Mouse (Mus musculus) MEL (cell line): ENCODE data around the gene Myom1. TPM values are rescaled to one million over a fixed set of nuclear protein-coding genes. Genes with fewer than 3 reads are reported as not detected.

Experiments
- DNase-seq: peaks from one replicate; pipeline ENCODE4 v3.0.0; 2011; ENCODE audit warnings: low read depth, low spot score
- H3K27ac ChIP-seq: 2 replicates; pipeline ENCODE4 v1.5.1; 2012; ENCODE audit warnings: low read depth, mild to moderate bottlenecking, control low read depth, low read length, moderate library complexity; ENCODE audit not compliant: control insufficient read depth
- H3K27me3 ChIP-seq, 2 experiments: fragments of 150-350 bp in 1 of 2; sonication (generic) in 1 of 2; 2 replicates each; pipeline ENCODE4 v1.6.1; 2012; ENCODE audit warnings: low read length in 2 of 2, mild to moderate bottlenecking in 2 of 2, improper control_type of control experiment in 1 of 2, moderate library complexity in 1 of 2; ENCODE audit not compliant: insufficient read depth in 2 of 2, control insufficient read depth in 1 of 2
- H3K36me3 ChIP-seq, 2 experiments: 2 replicates each; pipeline ENCODE4 v1.6.1; 2012 to 2014; ENCODE audit warnings: low read length in 2 of 2, improper control_type of control experiment in 1 of 2, inconsistent platforms in 1 of 2, mild to moderate bottlenecking in 1 of 2; ENCODE audit not compliant: insufficient read depth in 2 of 2, control insufficient read depth in 1 of 2
- H3K4me1 ChIP-seq, 2 experiments: fragments of 150-350 bp in 1 of 2; sonication (generic) in 1 of 2; 2 replicates each; pipeline ENCODE4 v1.6.1; 2012; ENCODE audit warnings: low read length in 2 of 2, improper control_type of control experiment in 1 of 2, mild to moderate bottlenecking in 1 of 2; ENCODE audit not compliant: insufficient read depth in 2 of 2, control insufficient read depth in 1 of 2
- H3K4me3 ChIP-seq, 2 experiments: fragments of 150-350 bp in 1 of 2; sonication (generic) in 1 of 2; 2 replicates each; pipeline ENCODE4 v1.5.1; 2012; ENCODE audit warnings: low read depth in 2 of 2, low read length in 2 of 2, mild to moderate bottlenecking in 2 of 2, moderate library complexity in 2 of 2, control low read depth in 1 of 2, improper control_type of control experiment in 1 of 2; ENCODE audit not compliant: control insufficient read depth in 1 of 2, insufficient read depth in 1 of 2
- H3K79me2 ChIP-seq: 2 replicates; pipeline ENCODE4 v1.6.1; 2012; ENCODE audit warnings: mild to moderate bottlenecking, low read length, moderate library complexity; ENCODE audit not compliant: control insufficient read depth, poor library complexity, insufficient read depth
- H3K9ac ChIP-seq: 2 replicates; pipeline ENCODE4 v1.6.1; 2012; ENCODE audit warnings: low read depth, mild to moderate bottlenecking, control low read depth, low read length, moderate library complexity; ENCODE audit not compliant: control insufficient read depth, poor library complexity, severe bottlenecking
- H3K9me3 ChIP-seq: fragments of 150-350 bp; sonication (generic); replicated peaks from 2 replicates; pipeline ENCODE4 v1.6.1; 2012; ENCODE audit warnings: mild to moderate bottlenecking, low read length, improper control_type of control experiment, moderate library complexity; ENCODE audit not compliant: insufficient read depth
- CTCF ChIP-seq, 3 experiments: IDR thresholded peaks in 2 of 3; conservative IDR thresholded peaks in 1 of 3; 2 replicates each; pipeline ENCODE4 v1.5.1; 2011 to 2012; ENCODE audit warnings: low read length in 3 of 3, low read depth in 2 of 3, mild to moderate bottlenecking in 2 of 3, improper control_type of control experiment in 1 of 3, inconsistent platforms in 1 of 3, mixed read lengths in 1 of 3, moderate library complexity in 1 of 3; ENCODE audit not compliant: control insufficient read depth in 1 of 3, insufficient read depth in 1 of 3, poor library complexity in 1 of 3, severe bottlenecking in 1 of 3
- E2F4 ChIP-seq: IDR thresholded peaks from 2 replicates; pipeline ENCODE4 v1.6.1; 2011; ENCODE audit warnings: low read depth, low read length, improper control_type of control experiment, borderline replicate concordance
- GABPA ChIP-seq: IDR thresholded peaks from 2 replicates; pipeline ENCODE4 v1.6.1; 2012; ENCODE audit warnings: low read depth, mild to moderate bottlenecking, inconsistent platforms, low read length, improper control_type of control experiment, moderate library complexity
- MAFK ChIP-seq: IDR thresholded peaks from 2 replicates; pipeline ENCODE4 v1.6.1; 2011; ENCODE audit warnings: low read depth, mild to moderate bottlenecking, low read length, improper control_type of control experiment, borderline replicate concordance
- MAX ChIP-seq: IDR thresholded peaks from 2 replicates; pipeline ENCODE4 v1.6.1; 2011; ENCODE audit warnings: low read length, improper control_type of control experiment
- POLR2A ChIP-seq, 2 experiments: IDR thresholded peaks; 2 replicates each; pipeline ENCODE4 v1.6.1; 2011 to 2012; ENCODE audit warnings: low read length in 2 of 2, mild to moderate bottlenecking in 2 of 2, control low read depth in 1 of 2, improper control_type of control experiment in 1 of 2, low read depth in 1 of 2, moderate library complexity in 1 of 2; ENCODE audit not compliant: control insufficient read depth in 1 of 2, insufficient read depth in 1 of 2, poor library complexity in 1 of 2
- POLR2AphosphoS2 ChIP-seq: IDR thresholded peaks from 2 replicates; pipeline ENCODE4 v1.6.1; 2011; ENCODE audit warnings: low read length, improper control_type of control experiment
- RCOR1 ChIP-seq: IDR thresholded peaks from 2 replicates; pipeline ENCODE4 v1.6.1; 2012; ENCODE audit warnings: low read depth, mild to moderate bottlenecking, inconsistent platforms, low read length, improper control_type of control experiment
- SMC3 ChIP-seq: IDR thresholded peaks from 2 replicates; pipeline ENCODE4 v1.6.1; 2011; ENCODE audit warnings: low read depth, low read length, improper control_type of control experiment
- USF1 ChIP-seq: IDR thresholded peaks from 2 replicates; pipeline ENCODE4 v1.6.1; 2014; ENCODE audit warnings: low read depth, mild to moderate bottlenecking, inconsistent platforms, low read length, improper control_type of control experiment, moderate library complexity
- ZC3H11A ChIP-seq: IDR thresholded peaks from 2 replicates; pipeline ENCODE4 v1.6.1; 2012; ENCODE audit warnings: low read depth, mild to moderate bottlenecking, inconsistent platforms, low read length, improper control_type of control experiment
- ZMIZ1 ChIP-seq: IDR thresholded peaks from 2 replicates; pipeline ENCODE4 v1.6.1; 2012; ENCODE audit warnings: low read depth, mild to moderate bottlenecking, inconsistent platforms, low read length, improper control_type of control experiment, moderate library complexity
- polyA plus RNA-seq, 2 experiments: library from polyadenylated mRNA; stranded (reverse) in 1 of 2; unstranded in 1 of 2; fragments of >175 nt in 1 of 2; fragments of >200 nt in 1 of 2; gene quantifications; 2 replicates each; pipeline versions ENCODE4 v1.2.1 to v1.2.4; 2012; ENCODE audit warnings: low replicate concordance in 2 of 2, low read depth in 1 of 2; ENCODE audit not compliant: insufficient read length in 2 of 2, insufficient read depth in 1 of 2, missing spikeins in 1 of 2
- total RNA-seq: library from RNA; depleted of rRNA; stranded (reverse); fragments of 300-350 nt; gene quantifications from 2 replicates; pipeline ENCODE4 v1.2.3, GENCODE M21; 2012

Myom1 gene
- total and polyA plus RNA-seq, 3 experiments, result 0.65 to 0.79 TPM; not detected in 1

DNA sequence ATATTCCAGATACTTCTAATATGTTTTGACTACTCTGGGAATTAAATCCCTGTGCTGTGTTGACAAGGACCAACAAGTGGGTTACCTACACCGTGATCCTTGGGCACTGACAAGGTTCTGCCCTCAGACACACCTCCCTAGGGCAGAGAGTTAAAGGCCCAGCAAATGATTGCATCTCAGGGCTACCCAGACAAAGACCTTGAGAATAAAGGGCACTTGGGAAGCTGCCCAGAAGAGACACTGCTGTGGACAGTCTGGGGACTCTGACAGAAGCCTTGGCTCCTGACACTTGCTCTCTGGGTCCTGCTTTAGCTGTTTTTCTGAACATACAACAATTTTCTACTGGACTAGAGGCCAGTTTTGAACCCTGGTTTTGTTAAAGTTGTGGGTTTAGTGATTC is 152.8 kb downstream of the Myom1 start:
- Histone ChIP-seq H3K9me3 (no peaks in the 10 kb centered on the region), H3K79me2 (no peaks in the 10 kb centered on the region), H3K4me1 (peaks cover 4 to 7% of the 10 kb centered on the region in 2 experiments; a peak in 2 of 4 replicates), H3K4me3 (no peak overlapping the region), H3K9ac (no peak overlapping the region), H3K36me3 (peaks cover 0 to 4% of the 10 kb centered on the region in 2 experiments; a peak in 2 of 4 replicates), H3K27ac (no peak overlapping the region), H3K27me3 (no peaks in the 10 kb centered on the region)
- DNase-seq, result no peak
- TF ChIP-seq ZC3H11A (no peak), RCOR1 (no peak), E2F4 (no peak), MAX (no peak), SMC3 (no peak)

DNA sequence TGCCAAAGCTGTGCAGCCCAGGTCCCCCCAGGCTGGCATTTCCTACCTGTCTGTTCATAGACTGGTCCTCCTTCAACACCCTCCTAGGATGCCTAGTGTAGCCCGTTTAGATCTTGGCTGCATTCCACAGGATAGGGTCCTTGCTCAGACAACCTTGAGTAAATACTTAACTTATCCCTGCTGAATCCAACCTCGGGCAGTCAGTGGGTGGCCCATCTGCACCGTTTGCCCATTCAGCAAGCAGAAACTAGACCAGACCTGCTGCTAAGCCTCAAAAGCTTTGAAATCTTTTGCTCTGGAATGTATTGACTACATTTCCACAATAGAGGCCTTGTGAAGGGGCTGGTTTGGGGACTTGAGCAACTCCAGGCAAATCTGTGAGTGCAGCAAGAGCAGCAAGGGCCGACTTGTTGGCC is 156.7 kb downstream of the Myom1 start:
- peaks cover 0 to 19% of the 10 kb centered on the region in 2 experiments; a peak in 2 of 4 replicates for H3K36me3 ChIP-seq
- no peaks in the 10 kb centered on the region for H3K27me3 ChIP-seq
- H3K9ac ChIP-seq, result no peak overlapping the region
- H3K9me3 ChIP-seq, result no peaks in the 10 kb centered on the region
- DNase-seq, result no peak
- no peak overlapping the region for H3K4me3 ChIP-seq
- no peaks in the 10 kb centered on the region for H3K79me2 ChIP-seq
- no peak for TF ChIP-seq USF1
- no peak for TF ChIP-seq POLR2AphosphoS2
- no peak for TF ChIP-seq MAFK
- peaks cover 12 to 18% of the 10 kb centered on the region in 2 experiments for H3K4me1 ChIP-seq
- no peak overlapping the region for H3K27ac ChIP-seq

DNA sequence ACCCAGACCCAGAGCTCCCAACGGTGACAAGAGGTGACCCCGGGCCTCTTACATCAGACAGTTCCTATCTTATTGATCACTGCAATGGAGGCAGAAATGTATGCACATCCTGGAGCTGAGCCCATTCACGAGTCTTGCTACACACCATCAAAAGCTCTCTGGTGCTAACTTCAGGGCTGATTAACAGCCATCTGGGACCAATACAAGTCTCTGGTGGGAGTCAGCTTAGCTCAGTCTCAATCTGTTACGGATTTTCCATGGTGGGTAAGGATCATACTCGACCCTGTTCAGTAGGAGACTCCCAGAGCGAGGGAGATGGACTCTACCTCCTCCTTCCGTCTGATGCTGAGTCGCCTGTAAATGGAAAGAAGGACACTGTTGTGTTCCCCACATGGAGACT is 157.3 kb downstream of the Myom1 start:
- Histone ChIP-seq H3K36me3 (peaks cover 0 to 19% of the 10 kb centered on the region in 2 experiments; a peak in 2 of 4 replicates), H3K27me3 (no peaks in the 10 kb centered on the region), H3K9me3 (no peaks in the 10 kb centered on the region), H3K4me3 (no peak overlapping the region), H3K9ac (no peak overlapping the region), H3K4me1 (peaks cover 12 to 18% of the 10 kb centered on the region in 2 experiments), H3K79me2 (no peaks in the 10 kb centered on the region), H3K27ac (no peak overlapping the region)
- TF ChIP-seq GABPA (no peak), MAFK (no peak), ZMIZ1 (no peak), POLR2A (IDR thresholded peaks at IDR 0.05; ENCODE audit: control insufficient read depth in 1 of 2, insufficient read depth in 1 of 2, low read depth in 1 of 2, low read length in 2 of 2, poor library complexity in 1 of 2) (no peak), CTCF (IDR thresholded peaks at IDR 0.05 in 2 of 3, conservative IDR thresholded peaks at IDR 0.05 in 1 of 3; ENCODE audit: control insufficient read depth in 1 of 3, insufficient read depth in 1 of 3, low read depth in 2 of 3, low read length in 3 of 3, poor library complexity in 1 of 3, severe bottlenecking in 1 of 3) (no peak)
- DNase-seq, result no peak
